Mouse (Mus musculus) midbrain, postnatal 0 days (tissue): ENCODE measurements around the gene Cdc20. TPM values are rescaled to one million over a fixed set of nuclear protein-coding genes. Genes with fewer than 3 reads are reported as not detected.

Source experiments
- ATAC-seq: fragments of 200-750 bp; cut with Nextera tagmentation; 2 replicates; pipeline ENCODE4 v1.8.0; 2017; ENCODE audit warnings: moderate number of reproducible peaks, mild to moderate bottlenecking, moderate TSS enrichment, moderate library complexity; ENCODE audit not compliant: low FRiP score
- DNase-seq: peaks from one replicate; pipeline ENCODE4 v3.0.0-alpha.2; 2015; ENCODE audit warnings: low spot score
- H3K27ac ChIP-seq: fragments of 300-500 bp; sonication (generic); 2 replicates; pipeline ENCODE4 v1.5.1; 2014; ENCODE audit warnings: low read depth, mild to moderate bottlenecking, low read length, mixed read lengths
- H3K27me3 ChIP-seq: fragments of 300-500 bp; sonication (generic); 2 replicates; pipeline ENCODE4 v1.6.1; 2014; ENCODE audit warnings: low read length, control low read depth, mixed read lengths; ENCODE audit not compliant: insufficient read depth
- H3K36me3 ChIP-seq: fragments of 300-500 bp; sonication (generic); 2 replicates; pipeline ENCODE4 v1.6.1; 2014; ENCODE audit warnings: low read length, control low read depth, mixed read lengths; ENCODE audit not compliant: insufficient read depth
- H3K4me1 ChIP-seq: fragments of 300-500 bp; sonication (generic); 2 replicates; pipeline ENCODE4 v1.6.1; 2014; ENCODE audit warnings: mild to moderate bottlenecking, control low read depth, antibody characterized with exemption, low read length, mixed read lengths; ENCODE audit not compliant: insufficient read depth
- H3K4me2 ChIP-seq: fragments of 300-500 bp; sonication (generic); 2 replicates; pipeline ENCODE4 v1.6.1; 2014; ENCODE audit warnings: low read depth, mild to moderate bottlenecking, low read length, mixed read lengths; ENCODE audit not compliant: poor library complexity, severe bottlenecking
- H3K4me3 ChIP-seq: fragments of 300-500 bp; sonication (generic); 2 replicates; pipeline ENCODE4 v1.5.1; 2014; ENCODE audit warnings: low read depth, mild to moderate bottlenecking, low read length, moderate library complexity
- H3K9ac ChIP-seq: fragments of 300-500 bp; sonication (generic); replicated peaks from 2 replicates; pipeline ENCODE4 v1.6.1; 2014; ENCODE audit warnings: mild to moderate bottlenecking, low read length, moderate library complexity, mixed read lengths; ENCODE audit not compliant: poor library complexity, severe bottlenecking
- H3K9me3 ChIP-seq: fragments of 300-500 bp; sonication (generic); 2 replicates; pipeline ENCODE4 v1.6.1; 2016; ENCODE audit warnings: low read length, control low read depth
- CTCF ChIP-seq: IDR thresholded peaks from 2 replicates; pipeline ENCODE4 v1.5.1; 2016; ENCODE audit warnings: antibody characterized with exemption, mild to moderate bottlenecking
- WGBS: fragments of 180-500 bp; shearing (Covaris S2); extraction: QIAGEN DNeasy Blood & Tissue Kit; methylation state at CpG from one replicate; pipeline ENCODE4 v1.1.7; 2014; 5-methylcytosine and 5-hydroxymethylcytosine counted together
- polyA plus RNA-seq: library from polyadenylated mRNA; unstranded; fragments of >200 nt; fragmentation: Nextera tagmentation; extraction: Ambion mirVana; gene quantifications from 2 replicates; pipeline ENCODE4 v1.2.1, GENCODE M21; 2015
- total RNA-seq: library from RNA; depleted of rRNA; stranded (reverse); fragments of >200 nt; gene quantifications from 2 replicates; pipeline ENCODE4 v1.2.3, GENCODE M21; 2014

The Cdc20 gene
- total and polyA plus RNA-seq, 2 experiments from 2014 or later: 9.7 to 15.3 TPM

DNA sequence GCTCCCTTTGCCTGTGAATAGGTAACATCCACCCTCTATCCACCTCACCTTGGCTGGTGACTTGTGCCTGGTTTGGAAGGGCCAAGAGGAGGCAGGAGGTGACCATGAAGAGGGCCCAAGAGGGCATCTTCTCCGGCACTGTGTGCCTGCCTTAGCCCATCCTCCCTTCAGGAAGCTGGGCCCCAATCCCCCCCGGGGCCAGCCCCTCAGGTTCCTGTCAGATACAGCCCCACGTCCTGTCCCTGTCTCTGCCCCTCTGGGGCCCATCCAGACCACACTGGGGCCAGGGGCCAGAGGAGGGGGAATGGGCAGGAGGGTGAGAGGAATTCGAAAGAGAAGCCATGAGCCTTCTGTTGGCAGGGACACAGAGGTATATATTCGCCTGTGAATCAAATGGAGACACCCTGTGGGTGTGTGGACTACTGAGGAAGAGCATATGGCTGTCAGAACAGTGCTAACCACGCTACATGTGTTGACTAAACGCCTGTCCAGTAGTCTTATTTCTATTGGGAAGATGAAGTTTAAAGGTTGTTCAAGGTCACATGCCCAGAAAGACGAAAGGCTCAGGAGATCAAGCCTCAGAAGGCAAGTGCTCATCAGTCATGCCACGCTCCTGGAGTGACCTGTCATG, 20.3 kb upstream of the Cdc20 start, which contains the start of gene Mpl:
Gene Mpl (minus strand): TSS at position 169 of the 631 bp plus-strand sequence.
- H3K27me3 ChIP-seq: no peaks in the 10 kb centered on the region
- H3K9ac ChIP-seq: no peak within 1 kb of the TSS
- no peaks in the 10 kb centered on the region for H3K9me3 ChIP-seq
- no peak for TF ChIP-seq CTCF
- DNase-seq: no peak
- WGBS: 72% methylated on average over 9 of the region's 9 CpGs
- H3K4me3 ChIP-seq: no peak within 1 kb of the TSS
- no peak within 1 kb of the TSS for H3K4me2 ChIP-seq
- no peaks in the 10 kb centered on the region for H3K36me3 ChIP-seq
- H3K4me1 ChIP-seq: no peaks in the 10 kb centered on the region
- ATAC-seq: no peak
- H3K27ac ChIP-seq: no peak within 1 kb of the TSS

DNA sequence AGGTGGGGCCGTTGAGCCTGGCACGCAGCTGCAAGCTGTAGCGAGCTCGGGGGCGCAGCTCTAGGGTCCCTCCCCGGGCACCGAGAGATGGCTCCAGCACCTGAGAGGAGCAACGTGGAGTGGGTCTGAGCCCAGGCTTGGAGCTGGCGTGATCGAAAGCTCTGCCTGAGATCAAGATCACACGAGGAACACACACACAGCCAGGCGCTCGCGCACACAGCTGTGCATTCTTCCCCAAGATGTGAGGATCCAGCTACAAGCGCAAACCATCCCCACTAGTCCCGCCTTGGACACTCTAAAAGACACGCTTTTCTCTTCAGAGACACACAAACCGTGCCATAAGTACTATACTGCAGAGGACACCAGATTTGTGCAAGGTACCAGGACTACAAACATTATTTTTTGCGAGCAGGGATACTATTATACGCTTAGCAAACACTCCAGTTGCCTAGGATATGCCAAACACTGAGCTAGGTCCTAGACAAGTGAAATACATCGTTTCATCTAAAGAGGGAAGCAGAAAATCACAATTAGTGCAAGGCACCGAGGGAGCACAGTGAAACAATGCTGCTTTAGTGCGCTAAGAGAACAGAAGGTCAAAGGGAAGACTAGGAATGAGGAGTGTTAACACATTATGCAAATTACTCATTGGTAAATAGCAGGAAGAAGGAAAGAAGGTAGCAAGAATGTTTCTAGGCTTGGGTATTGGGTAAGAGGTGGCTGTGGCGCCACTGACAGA, 9.4 kb upstream of the Cdc20 start:
- no peaks in the 10 kb centered on the region for H3K27me3 ChIP-seq
- 0 out of 2 replicates have a peak, but pooled peaks cover 4% of the 10 kb centered on the region for H3K4me1 ChIP-seq
- 22% methylated on average over 24 of the region's 24 CpGs for WGBS
- DNase-seq: peak; percentile 46
- no peaks in the 10 kb centered on the region for H3K9me3 ChIP-seq
- H3K4me2 ChIP-seq: peak overlapping the region; percentile 68
- peak overlapping the region; percentile 51 for H3K9ac ChIP-seq
- peak; percentile 47 for ATAC-seq
- H3K36me3 ChIP-seq: no peaks in the 10 kb centered on the region
- H3K4me3 ChIP-seq: peak overlapping the region; percentile 35
- TF ChIP-seq CTCF: no peak; the same call in none of the 2 replicates
- H3K27ac ChIP-seq: no peak overlapping the region

DNA sequence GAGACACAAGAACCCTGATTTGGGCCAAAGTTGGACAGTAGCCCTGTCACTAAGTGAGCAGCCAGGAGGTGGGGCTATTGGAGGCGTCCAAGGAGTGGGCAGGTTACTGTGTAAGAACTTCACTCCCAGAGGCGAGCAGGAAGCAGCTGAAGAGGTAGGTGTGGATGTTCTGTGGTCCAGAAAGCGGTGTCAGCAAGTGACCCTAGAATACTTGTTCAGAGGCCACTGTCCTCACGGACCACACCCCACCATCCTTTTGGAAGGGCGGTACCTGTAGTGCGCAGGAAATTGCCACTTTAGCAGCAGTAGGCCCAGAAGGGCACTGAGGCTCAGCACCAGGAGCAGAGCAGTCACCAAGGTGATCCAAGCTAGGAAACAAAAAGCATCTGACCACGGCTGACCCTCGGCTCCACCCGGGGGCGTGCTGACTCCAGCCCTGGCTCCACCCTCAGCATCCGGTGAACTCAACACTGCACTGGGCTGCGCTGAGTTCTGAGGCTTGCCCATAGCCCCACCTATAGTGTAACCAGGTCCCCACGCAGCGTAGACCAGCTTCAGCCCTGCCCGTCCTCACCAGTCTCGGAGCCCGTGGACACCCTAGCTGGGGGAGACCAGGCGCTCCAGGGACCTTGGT, 8.7 kb upstream of the Cdc20 start:
- TF ChIP-seq CTCF: peak; percentile 48
- WGBS: 20% methylated on average over 18 of the region's 18 CpGs
- Histone ChIP-seq H3K9me3 (no peaks in the 10 kb centered on the region), H3K27ac (no peak overlapping the region), H3K4me3 (peak overlapping the region; percentile 35), H3K36me3 (no peaks in the 10 kb centered on the region), H3K27me3 (no peaks in the 10 kb centered on the region), H3K4me2 (peak overlapping the region; percentile 68), H3K4me1 (0 out of 2 replicates have a peak, but pooled peaks cover 4% of the 10 kb centered on the region), H3K9ac (peak overlapping the region; percentile 51)
- DNase-seq (peak; percentile 38), ATAC-seq (peak; percentile 69)

DNA sequence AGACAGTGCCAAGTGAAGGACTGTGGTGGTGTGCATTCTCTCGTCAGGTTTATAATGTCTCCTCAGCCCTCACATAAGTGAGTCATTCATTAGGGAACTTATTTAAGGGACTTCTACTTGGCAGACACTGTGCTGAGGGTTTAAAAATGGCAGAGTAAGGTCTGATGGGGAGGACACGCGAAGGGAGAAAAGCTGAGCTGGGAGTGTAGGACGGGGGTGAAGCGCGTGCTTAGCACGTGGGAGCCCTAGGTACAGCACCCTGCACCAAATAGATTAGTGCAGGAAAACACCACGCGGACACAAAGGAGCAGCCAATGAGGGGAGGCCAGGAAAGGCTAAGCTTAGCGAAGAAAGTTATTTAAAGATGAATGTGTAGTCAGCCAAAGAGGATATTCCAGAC, 7.9 kb upstream of the Cdc20 start:
- Histone ChIP-seq H3K27ac (no peak overlapping the region), H3K4me3 (no peak overlapping the region), H3K4me2 (no peak overlapping the region), H3K4me1 (0 out of 2 replicates have a peak, but pooled peaks cover 4% of the 10 kb centered on the region), H3K27me3 (no peaks in the 10 kb centered on the region), H3K36me3 (no peaks in the 10 kb centered on the region), H3K9me3 (no peaks in the 10 kb centered on the region), H3K9ac (no peak overlapping the region)
- DNase-seq: no peak
- no peak for ATAC-seq
- no peak for TF ChIP-seq CTCF
- WGBS: 82% methylated on average over 10 of the region's 10 CpGs

DNA sequence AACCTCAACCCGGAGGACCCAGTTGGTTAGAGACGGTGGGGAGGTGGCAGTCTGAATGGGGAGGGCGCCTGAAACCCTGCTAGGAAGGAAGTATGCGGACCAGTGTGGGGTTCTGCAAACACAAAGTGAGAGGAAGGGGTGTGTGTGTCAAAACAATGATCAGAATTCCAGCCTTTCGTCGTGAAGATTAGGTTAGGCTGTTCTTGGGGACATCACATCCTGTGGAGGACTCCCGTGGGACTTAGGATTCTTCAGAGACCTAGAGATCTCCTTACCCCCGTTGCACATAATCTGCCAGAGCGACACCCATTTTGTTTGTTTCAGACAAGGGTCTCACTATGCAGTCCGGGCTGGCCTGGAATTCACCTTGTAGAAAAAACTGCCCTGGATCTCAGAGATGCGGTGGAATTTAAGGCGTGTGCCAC, 689 bp upstream of the Cdc20 start:
- H3K27ac ChIP-seq: peak overlapping the region; percentile 79
- TF ChIP-seq CTCF: no peak
- DNase-seq (peak; percentile 38), ATAC-seq (peak; percentile 28; the same call in 1 of the 2 replicates)
- H3K4me1 ChIP-seq: no peaks in the 10 kb centered on the region; the same call in 1 of the 2 replicates
- H3K36me3 ChIP-seq: no peaks in the 10 kb centered on the region
- no peaks in the 10 kb centered on the region for H3K27me3 ChIP-seq
- peak overlapping the region; percentile 59 for H3K9ac ChIP-seq
- peak overlapping the region; percentile 87 for H3K4me2 ChIP-seq
- no peaks in the 10 kb centered on the region for H3K9me3 ChIP-seq
- peak overlapping the region; percentile 34 for H3K4me3 ChIP-seq
- 8% methylated on average over 12 of the region's 12 CpGs for WGBS
